Mouse (Mus musculus) CH12.LX (cell line): ENCODE results near the gene Olfr1431.

ENCODE experiments used
- CHD2 ChIP-seq: IDR thresholded peaks from 2 replicates; pipeline ENCODE4 v1.6.1; 2011; ENCODE audit warnings: low read length, improper control_type of control experiment
- CTCF ChIP-seq, 2 experiments: IDR thresholded peaks in 1 of 2; conservative IDR thresholded peaks in 1 of 2; 2 replicates each; pipeline ENCODE4 v1.5.1; 2011 to 2012; ENCODE audit warnings: low read depth in 2 of 2, low read length in 2 of 2, improper control_type of control experiment in 1 of 2, inconsistent platforms in 1 of 2, mild to moderate bottlenecking in 1 of 2, moderate library complexity in 1 of 2
- JUND ChIP-seq: conservative IDR thresholded peaks from 2 replicates; pipeline ENCODE4 v1.6.1; 2011; ENCODE audit warnings: low read depth, low read length, improper control_type of control experiment
- NELFE ChIP-seq: IDR thresholded peaks from 2 replicates; pipeline ENCODE4 v1.6.1; 2011; ENCODE audit warnings: low read depth, low read length, improper control_type of control experiment
- NRF1 ChIP-seq: IDR thresholded peaks from 2 replicates; pipeline ENCODE4 v1.6.1; 2014; ENCODE audit warnings: low read depth, mild to moderate bottlenecking, inconsistent platforms, low read length, improper control_type of control experiment, moderate library complexity
- POLR2A ChIP-seq: IDR thresholded peaks from 2 replicates; pipeline ENCODE4 v1.6.1; 2011; ENCODE audit warnings: low read depth, mild to moderate bottlenecking, improper control_type of control experiment, low read length
- POLR2AphosphoS2 ChIP-seq: IDR thresholded peaks from 2 replicates; pipeline ENCODE4 v1.6.1; 2011; ENCODE audit warnings: low read depth, low read length, improper control_type of control experiment
- TCF12 ChIP-seq: IDR thresholded peaks from 2 replicates; pipeline ENCODE4 v1.6.1; 2014; ENCODE audit warnings: low read depth, mild to moderate bottlenecking, inconsistent platforms, low read length, improper control_type of control experiment
- USF1 ChIP-seq: IDR thresholded peaks from 2 replicates; pipeline ENCODE4 v1.6.1; 2014; ENCODE audit warnings: low read depth, mild to moderate bottlenecking, inconsistent platforms, low read length, improper control_type of control experiment
- USF2 ChIP-seq: conservative IDR thresholded peaks from 2 replicates; pipeline ENCODE4 v1.6.1; 2011; ENCODE audit warnings: low read depth, low read length, improper control_type of control experiment
- ZC3H11A ChIP-seq: IDR thresholded peaks from 2 replicates; pipeline ENCODE4 v1.6.1; 2012; ENCODE audit warnings: low read depth, mild to moderate bottlenecking, inconsistent platforms, low read length, improper control_type of control experiment
- ZKSCAN1 ChIP-seq: IDR thresholded peaks from 2 replicates; pipeline ENCODE4 v1.6.1; 2012; ENCODE audit warnings: low read depth, inconsistent platforms, low read length, improper control_type of control experiment, borderline replicate concordance

DNA sequence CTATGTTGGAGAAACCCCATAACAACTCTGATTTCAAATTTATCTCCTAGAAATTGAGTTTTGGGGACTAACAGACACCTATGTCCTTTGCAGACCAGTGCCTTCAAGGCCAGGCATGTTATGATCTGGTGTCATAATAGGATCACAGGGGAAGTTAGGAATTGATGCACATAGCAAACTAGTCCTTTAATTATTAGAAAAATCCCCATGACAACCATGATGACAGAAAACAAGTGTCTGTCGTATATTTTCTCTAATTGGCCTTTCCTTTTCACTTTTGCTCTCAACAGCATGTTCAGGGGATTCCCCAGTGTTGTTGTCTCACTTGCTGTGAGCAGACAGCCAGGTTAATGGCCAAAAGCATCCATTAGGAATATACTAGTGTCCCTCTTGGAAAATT lies 60.3 kb downstream of the Olfr1431 start, which contains the start of gene Olfr235:
- TF ChIP-seq CTCF (conservative IDR thresholded peaks at IDR 0.05 in 1 of 2, IDR thresholded peaks at IDR 0.05 in 1 of 2; ENCODE audit: low read depth in 2 of 2, low read length in 2 of 2) = no peak
- TF ChIP-seq NRF1 = no peak
- no peak for TF ChIP-seq USF1
- no peak for TF ChIP-seq POLR2A
- no peak for TF ChIP-seq JUND
- TF ChIP-seq ZKSCAN1 = no peak
- no peak for TF ChIP-seq USF2
- TF ChIP-seq ZC3H11A = no peak
- TF ChIP-seq NELFE = no peak
- TF ChIP-seq CHD2 = no peak
- no peak for TF ChIP-seq TCF12
- no peak for TF ChIP-seq POLR2AphosphoS2
